Mouse (Mus musculus) embryonic facial prominence, embryonic 14.5 days (tissue): ENCODE measurements at regions not wholly inside any gene's neighbourhood (a gene's known extent, or its start where the extent isn't known, plus 50 kb on each side); places are given as distances from the start of the nearest gene placed in this dataset.
A peak's percentile ranks its signal among the peaks of the same experiment; 100 is the strongest.

Experiments used
- ATAC-seq: fragments of 200-750 bp; cut with Nextera tagmentation; 2 replicates; pipeline ENCODE4 v1.8.0; 2017; ENCODE audit warnings: low read depth, moderate number of reproducible peaks, moderate TSS enrichment
- DNase-seq: peaks from one replicate; pipeline ENCODE4 v3.0.0-alpha.2; 2015; ENCODE audit warnings: low spot score
- H3K27ac ChIP-seq: fragments of 300-500 bp; sonication (generic); replicated peaks from 2 replicates; pipeline ENCODE4 v1.5.1; 2014; ENCODE audit warnings: low read depth, mild to moderate bottlenecking, low read length, moderate library complexity
- H3K27me3 ChIP-seq: fragments of 300-500 bp; sonication (generic); replicated peaks from 2 replicates; pipeline ENCODE4 v1.6.1; 2014; ENCODE audit warnings: low read length; ENCODE audit not compliant: control insufficient read depth, insufficient read depth
- H3K36me3 ChIP-seq: fragments of 300-500 bp; sonication (generic); 2 replicates; pipeline ENCODE4 v1.6.1; 2014; ENCODE audit warnings: low read length, mixed read lengths; ENCODE audit not compliant: control insufficient read depth, insufficient read depth
- H3K4me1 ChIP-seq: fragments of 300-500 bp; sonication (generic); 2 replicates; pipeline ENCODE4 v1.6.1; 2014; ENCODE audit warnings: antibody characterized with exemption, low read length; ENCODE audit not compliant: control insufficient read depth, insufficient read depth
- H3K4me2 ChIP-seq: fragments of 300-500 bp; sonication (generic); 2 replicates; pipeline ENCODE4 v1.6.1; 2014; ENCODE audit warnings: low read depth, mild to moderate bottlenecking, low read length, moderate library complexity, mixed read lengths
- H3K4me3 ChIP-seq: fragments of 300-500 bp; sonication (generic); 2 replicates; pipeline ENCODE4 v1.5.1; 2014; ENCODE audit warnings: low read depth, mild to moderate bottlenecking, low read length
- H3K9ac ChIP-seq: fragments of 300-500 bp; sonication (generic); 2 replicates; pipeline ENCODE4 v1.6.1; 2014; ENCODE audit warnings: low read depth, mild to moderate bottlenecking, low read length, moderate library complexity, mixed read lengths
- H3K9me3 ChIP-seq: fragments of 300-500 bp; sonication (generic); 2 replicates; pipeline ENCODE4 v1.6.1; 2016; ENCODE audit warnings: low read length; ENCODE audit not compliant: control insufficient read depth
- whole genome bisulfite sequencing: fragments of 180-500 bp; shearing (Covaris S2); extraction: QIAGEN DNeasy Blood & Tissue Kit; methylation state at CpG from one replicate; pipeline ENCODE4 v1.1.7; 2014; 5-methylcytosine and 5-hydroxymethylcytosine counted together

DNA sequence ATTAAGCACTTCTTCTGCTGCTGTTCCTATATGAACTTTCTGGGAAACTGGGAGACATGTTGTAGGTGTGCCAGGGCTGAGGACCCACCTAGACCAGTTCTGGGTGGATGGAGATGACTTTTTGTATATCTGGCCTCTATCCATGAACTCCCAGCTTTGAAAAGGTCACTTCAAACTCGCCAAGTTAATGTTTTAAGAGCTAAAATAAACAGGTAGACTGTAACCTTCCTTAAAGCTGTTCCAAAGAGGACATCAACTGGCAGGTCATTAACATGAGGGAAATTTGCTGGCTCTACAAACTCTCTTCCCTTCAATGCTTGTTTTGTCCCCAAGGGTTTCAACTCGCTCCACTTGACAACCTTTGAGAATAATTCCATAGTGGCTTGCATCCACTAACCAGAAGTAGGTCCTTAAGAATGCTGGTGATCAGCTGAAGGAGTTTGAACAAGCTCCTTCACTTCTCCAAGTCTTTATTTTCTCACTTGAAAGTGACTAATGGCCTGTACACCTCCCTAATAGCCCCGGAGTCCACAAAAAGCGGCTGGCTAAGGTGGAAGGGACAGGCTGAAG, 98.1 kb downstream of the Adamts15 start:
- no peaks in the 10 kb centered on the region; the same call in 1 of the 2 replicates for H3K4me1 ChIP-seq
- no peak overlapping the region for H3K9ac ChIP-seq
- no peak overlapping the region for H3K27ac ChIP-seq
- no peak for ATAC-seq
- no peaks in the 10 kb centered on the region for H3K36me3 ChIP-seq
- no peak overlapping the region for H3K4me2 ChIP-seq
- no peaks in the 10 kb centered on the region for H3K27me3 ChIP-seq
- H3K9me3 ChIP-seq = no peaks in the 10 kb centered on the region
- DNase-seq = no peak
- no peak overlapping the region for H3K4me3 ChIP-seq
- WGBS = 69% methylated on average over 4 of the region's 4 CpGs

- H3K4me2 ChIP-seq = no peak overlapping the region
- ATAC-seq (no peak), DNase-seq (peak; percentile 14)
- no peak overlapping the region for H3K27ac ChIP-seq
- no peaks in the 10 kb centered on the region for H3K27me3 ChIP-seq
- WGBS = 94% methylated on average over 2 of the region's 2 CpGs
- H3K9me3 ChIP-seq = no peaks in the 10 kb centered on the region
- H3K36me3 ChIP-seq = no peaks in the 10 kb centered on the region
- H3K9ac ChIP-seq = no peak overlapping the region
- H3K4me1 ChIP-seq = no peaks in the 10 kb centered on the region
- H3K4me3 ChIP-seq = no peak overlapping the region
These were observed 101.4 kb downstream of the Adamts15 start for GRCm38 (mm10) chr9:30820806-30821375.

- H3K9ac ChIP-seq = no peak overlapping the region
- H3K27me3 ChIP-seq = no peaks in the 10 kb centered on the region
- H3K4me1 ChIP-seq = peaks cover 9% of the 10 kb centered on the region; the same call in 1 of the 2 replicates
- H3K4me2 ChIP-seq = no peak overlapping the region
- no peak overlapping the region for H3K27ac ChIP-seq
- no peak for DNase-seq
- no peak for ATAC-seq
- H3K9me3 ChIP-seq = no peaks in the 10 kb centered on the region
- WGBS = 61% methylated on average over 4 of the region's 4 CpGs
- H3K4me3 ChIP-seq = no peak overlapping the region
- no peaks in the 10 kb centered on the region for H3K36me3 ChIP-seq
These were observed 109.0 kb downstream of the Adamts15 start for GRCm38 (mm10) chr9:30813246-30813645.

- no peak for DNase-seq
- peaks cover 9% of the 10 kb centered on the region; the same call in 1 of the 2 replicates for H3K4me1 ChIP-seq
- no peaks in the 10 kb centered on the region for H3K27me3 ChIP-seq
- H3K27ac ChIP-seq = no peak overlapping the region
- 19% methylated on average over 1 of the region's 1 CpGs for WGBS
- H3K36me3 ChIP-seq = no peaks in the 10 kb centered on the region
- ATAC-seq = no peak
- H3K9me3 ChIP-seq = no peaks in the 10 kb centered on the region
- no peak overlapping the region for H3K4me3 ChIP-seq
- H3K4me2 ChIP-seq = no peak overlapping the region
- no peak overlapping the region for H3K9ac ChIP-seq
These were observed 111.4 kb downstream of the Adamts15 start for GRCm38 (mm10) chr9:30810843-30811242.

GRCm38 (mm10) chr9:30810290-30810689, 112.0 kb downstream of the Adamts15 start:
- Histone ChIP-seq H3K4me2 (no peak overlapping the region), H3K27ac (no peak overlapping the region), H3K36me3 (no peaks in the 10 kb centered on the region), H3K9ac (no peak overlapping the region), H3K27me3 (no peaks in the 10 kb centered on the region), H3K4me3 (no peak overlapping the region), H3K9me3 (no peaks in the 10 kb centered on the region), H3K4me1 (peaks cover 9% of the 10 kb centered on the region; the same call in 1 of the 2 replicates)
- DNase-seq = no peak
- WGBS = 59% methylated on average over 4 of the region's 4 CpGs
- ATAC-seq = no peak

DNA sequence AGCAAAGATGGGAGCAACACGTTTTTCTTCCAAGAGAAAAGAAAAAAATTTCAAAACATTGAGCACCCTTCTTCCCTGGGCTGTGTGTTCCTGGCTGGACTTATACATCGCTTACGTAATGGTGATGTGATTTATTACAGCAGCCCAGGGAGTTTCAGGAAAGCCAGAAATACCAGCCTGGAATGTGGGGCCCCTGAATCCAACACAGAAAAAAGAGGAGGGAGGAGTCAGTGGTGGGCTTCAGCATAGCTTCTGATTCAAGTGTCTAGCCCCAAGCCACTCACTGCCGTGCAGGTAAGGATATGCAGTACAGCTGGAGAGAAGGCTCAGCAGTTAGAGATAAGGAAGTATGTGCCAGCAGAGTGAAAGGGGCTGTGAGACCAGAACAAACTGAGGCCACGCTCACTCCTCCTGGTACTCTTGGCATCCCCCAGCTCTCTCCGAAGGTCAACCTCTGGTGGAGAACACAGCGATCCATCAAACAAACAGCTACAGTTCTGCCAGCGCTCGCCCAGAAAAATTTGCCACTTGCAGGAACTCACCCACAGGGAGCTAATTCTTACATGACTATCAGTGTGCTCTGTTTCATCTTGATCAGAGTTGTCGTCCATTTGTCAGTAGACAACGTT, 113.3 kb downstream of the Adamts15 start:
- Histone ChIP-seq H3K9ac (no peak overlapping the region), H3K4me1 (peaks cover 9% of the 10 kb centered on the region; the same call in 1 of the 2 replicates), H3K27ac (no peak overlapping the region), H3K36me3 (no peaks in the 10 kb centered on the region), H3K4me2 (no peak overlapping the region), H3K9me3 (no peaks in the 10 kb centered on the region), H3K4me3 (no peak overlapping the region), H3K27me3 (no peaks in the 10 kb centered on the region)
- DNase-seq (peak; percentile 42), ATAC-seq (no peak)
- WGBS = 48% methylated on average over 11 of the region's 11 CpGs

GRCm38 (mm10) chr9:30803755-30804532, 118.3 kb downstream of the Adamts15 start:
- no peak overlapping the region for H3K4me3 ChIP-seq
- no peaks in the 10 kb centered on the region for H3K9me3 ChIP-seq
- no peak for ATAC-seq
- no peak overlapping the region for H3K27ac ChIP-seq
- H3K36me3 ChIP-seq = no peaks in the 10 kb centered on the region
- DNase-seq = no peak
- H3K9ac ChIP-seq = no peak overlapping the region
- peaks cover 5% of the 10 kb centered on the region; the same call in 1 of the 2 replicates for H3K4me1 ChIP-seq
- no peaks in the 10 kb centered on the region for H3K27me3 ChIP-seq
- H3K4me2 ChIP-seq = no peak overlapping the region
- WGBS = 78% methylated on average over 10 of the region's 10 CpGs

- no peaks in the 10 kb centered on the region for H3K9me3 ChIP-seq
These were observed 119.4 kb downstream of the Adamts15 start for GRCm38 (mm10) chr9:30802826-30803225.

More at GRCm38 (mm10) chr9:30802826-30803225, 119.4 kb downstream of the Adamts15 start:
- Histone ChIP-seq H3K9ac (no peak overlapping the region), H3K4me2 (no peak overlapping the region), H3K27ac (no peak overlapping the region), H3K27me3 (no peaks in the 10 kb centered on the region), H3K36me3 (no peaks in the 10 kb centered on the region), H3K4me1 (no peaks in the 10 kb centered on the region), H3K4me3 (no peak overlapping the region)
- WGBS = 76% methylated on average over 3 of the region's 3 CpGs
- no peak for DNase-seq
- ATAC-seq = no peak
